Mouse (Mus musculus): ENCODE measurements around the gene Thap4. TPM values are rescaled to one million over a fixed set of nuclear protein-coding genes. Genes with fewer than 3 reads are reported as not detected.

Gene Thap4
- total RNA-seq, 1 experiment from 2014 or later, result 59.2 TPM

Other genes with a start within 250 kb of the Thap4 start
- gene Farp2, start 242.8 kb downstream of the Thap4 start, total RNA-seq (2021), result 19.2 and 26.9 TPM in 2 replicates
- 98.3 and 156 TPM in 2 replicates for gene Stk25, start 96.2 kb downstream of the Thap4 start, total RNA-seq (2021)
- gene Bok, start 69.2 kb downstream of the Thap4 start, total RNA-seq (2021), result 10.9 and 12.6 TPM in 2 replicates
- gene Atg4b, start 3.4 kb downstream of the Thap4 start, total RNA-seq (2021), result 63.3 and 88.0 TPM in 2 replicates
- gene Dtymk, start 47.1 kb upstream of the Thap4 start, total RNA-seq (2021), result 77.9 and 86.1 TPM in 2 replicates
- gene Ing5, start 49.1 kb upstream of the Thap4 start, total RNA-seq (2021), result 15.0 and 20.0 TPM in 2 replicates
- 50.2 and 61.4 TPM in 2 replicates for gene D2hgdh, start 70.0 kb upstream of the Thap4 start, total RNA-seq (2021)
- not detected in 2 replicates for gene Gal3st2, start 106.4 kb upstream of the Thap4 start, total RNA-seq (2021)
- gene Gal3st2b, start 163.4 kb upstream of the Thap4 start, total RNA-seq (2021), result 0.12 TPM in 1 of 2 replicates, not detected in the other
- 0.09 and 0.14 TPM in 2 replicates for gene Gal3st2c, start 235.6 kb upstream of the Thap4 start, total RNA-seq (2021)